In the genomic region with DNA sequence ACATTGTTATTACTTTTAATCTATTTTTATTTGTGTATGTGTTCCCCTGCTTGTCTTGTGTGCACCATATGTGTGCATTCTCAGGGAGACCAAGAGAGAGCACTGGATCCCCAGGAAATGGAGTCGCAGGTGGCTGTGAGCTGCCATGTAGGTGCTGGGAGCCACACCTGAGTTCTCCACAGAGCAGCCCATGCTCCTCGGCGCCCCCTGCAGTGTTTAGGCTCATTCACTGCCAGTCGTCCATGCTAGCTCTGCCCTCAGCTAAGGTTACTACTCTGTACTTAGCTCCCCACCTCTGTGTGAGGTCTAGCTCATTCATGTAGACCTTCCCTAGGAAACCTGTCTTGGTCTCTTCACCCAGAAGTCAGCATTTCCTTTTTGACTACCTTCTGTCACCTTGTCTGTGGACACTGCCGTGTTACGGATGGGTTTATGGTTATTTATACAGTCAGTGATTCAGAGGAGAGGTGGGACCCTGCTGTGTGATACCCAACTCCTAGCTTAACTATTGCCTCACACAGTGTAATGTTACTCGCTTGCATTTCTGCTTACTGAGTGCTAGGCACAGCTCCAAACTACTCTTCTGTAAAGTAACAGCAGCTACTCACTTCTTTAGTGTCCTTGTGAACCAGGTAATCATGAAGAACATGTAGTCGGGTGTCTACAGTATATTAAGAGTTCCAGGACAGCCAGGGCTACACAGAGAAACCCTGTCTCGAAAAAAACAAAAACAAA, we compare ENCODE assay signal across 9 mouse cellular contexts. TPM values are rescaled to one million over a fixed set of nuclear protein-coding genes. Genes with fewer than 3 reads are reported as not detected.
DNase-seq lines count a peak whose midpoint lies in the region; ATAC-seq and TF ChIP-seq lines count a peak whose summit lies in the region.
"Had no signal": no experiment of that assay in that cellular context is flagged by ENCODE, and none has a peak within 500 bp of the region (broad histone marks: within the 10 kb centered on the region; RNA-seq: fewer than 3 reads in every experiment).

No protein-coding gene starts in this region.

- intact Hi-C loops in heart, postnatal 25 days (cut with DNase I), result no loop called here

- H3K4me2 ChIP-seq in kidney, embryonic 14.5 days (replicated peaks; ENCODE audit: low read depth, low read length), result no peak overlapping the region

- 54% methylated on average over 9 of the region's 9 CpGs for WGBS in kidney, embryonic 14.5 days

- H3K9ac ChIP-seq in kidney, embryonic 14.5 days (ENCODE audit: low read depth, low read length), result no peak overlapping the region
- no peak overlapping the region for H3K9ac ChIP-seq in MEL (ENCODE audit: control insufficient read depth, low read depth, low read length, poor library complexity, severe bottlenecking)

- peaks cover 12% of the 10 kb centered on the region; the same call in 1 of the 2 replicates for H3K4me1 ChIP-seq in kidney, embryonic 14.5 days (ENCODE audit: control insufficient read depth, insufficient read depth, low read length)
- 0 out of 4 replicates have a peak, but pooled peaks cover 0 to 4% of the 10 kb centered on the region in 2 experiments for H3K4me1 ChIP-seq in MEL (ENCODE audit: control insufficient read depth in 1 of 2, insufficient read depth in 2 of 2, low read length in 2 of 2)

- DNase-seq in kidney, postnatal 36 days, result peak; percentile 43 to 58
- peak; percentile 53 to 56 for DNase-seq in B cell, adult 2 months
- DNase-seq in MEL (ENCODE audit: low read depth, low spot score), result peak; percentile 28
- DNase-seq in spleen, postnatal 14 days (ENCODE audit: low spot score in 2 of 2), result no peak
- no peak for DNase-seq in heart, postnatal 25 days (ENCODE audit: low spot score)
- no peak for DNase-seq in frontal cortex, adult 2 months (ENCODE audit: extremely low spot score in 1 of 2, low spot score in 1 of 2)
- DNase-seq: kidney, postnatal 10 days had no signal

- H3K36me3 ChIP-seq in kidney, embryonic 14.5 days (ENCODE audit: control insufficient read depth, insufficient read depth, low read length), result no peaks in the 10 kb centered on the region
- peaks cover 0 to 4% of the 10 kb centered on the region in 2 experiments; a peak in 3 of 4 replicates for H3K36me3 ChIP-seq in MEL (ENCODE audit: control insufficient read depth in 1 of 2, insufficient read depth in 2 of 2, low read length in 2 of 2)

- H3K27ac ChIP-seq in kidney, embryonic 14.5 days (ENCODE audit: low read depth, low read length), result no peak overlapping the region
- H3K27ac ChIP-seq in MEL (ENCODE audit: control insufficient read depth, low read depth, low read length), result no peak overlapping the region

- no peak for ATAC-seq in kidney, embryonic 14.5 days (ENCODE audit: low FRiP score, low TSS enrichment)
- ATAC-seq in megakaryocyte progenitor cell, adult 5-6 weeks (replicated peaks; ENCODE audit: poor library complexity), result peak; percentile 40; the same call in 1 of the 2 replicates

- no peaks in the 10 kb centered on the region for H3K9me3 ChIP-seq in kidney, embryonic 14.5 days (ENCODE audit: control insufficient read depth, low read length)
- no peaks in the 10 kb centered on the region for H3K9me3 ChIP-seq in MEL (replicated peaks; ENCODE audit: insufficient read depth, low read length)

- no peak for TF ChIP-seq POLR2A in MEL (IDR thresholded peaks at IDR 0.05; ENCODE audit: control insufficient read depth in 1 of 2, insufficient read depth in 1 of 2, low read depth in 1 of 2, low read length in 2 of 2, poor library complexity in 1 of 2)

- TF ChIP-seq EP300 in MEL (IDR thresholded peaks at IDR 0.05; ENCODE audit: low read depth in 1 of 2, low read length in 2 of 2), result no peak

- H3K79me2 ChIP-seq in MEL (ENCODE audit: control insufficient read depth, insufficient read depth, low read length, poor library complexity), result peaks cover 44% of the 10 kb centered on the region

- peak; percentile 38 to 65 (median 51) for TF ChIP-seq CTCF in MEL (IDR thresholded peaks at IDR 0.05 in 2 of 3, conservative IDR thresholded peaks at IDR 0.05 in 1 of 3; ENCODE audit: control insufficient read depth in 1 of 3, insufficient read depth in 1 of 3, low read depth in 2 of 3, low read length in 3 of 3, poor library complexity in 1 of 3, severe bottlenecking in 1 of 3)

- no peak overlapping the region for H3K4me3 ChIP-seq in kidney, embryonic 14.5 days (ENCODE audit: low read length)
- H3K4me3 ChIP-seq in MEL (ENCODE audit: control insufficient read depth in 1 of 2, insufficient read depth in 1 of 2, low read depth in 2 of 2, low read length in 2 of 2), result no peak overlapping the region

- no peak for TF ChIP-seq RAD21 in MEL (IDR thresholded peaks at IDR 0.05; ENCODE audit: low read depth, low read length)

- H3K27me3 ChIP-seq in kidney, embryonic 14.5 days (ENCODE audit: control insufficient read depth, insufficient read depth, low read length), result no peaks in the 10 kb centered on the region
- no peaks in the 10 kb centered on the region for H3K27me3 ChIP-seq in MEL (ENCODE audit: control insufficient read depth in 1 of 2, insufficient read depth in 2 of 2, low read length in 2 of 2)

TF ChIP-seq in MEL, 35 proteins besides CTCF, POLR2A, EP300 and RAD21:
- TF ChIP-seq ELF1 (IDR thresholded peaks at IDR 0.05; ENCODE audit: low read depth, low read length) (no peak), SMC3 (IDR thresholded peaks at IDR 0.05; ENCODE audit: low read depth, low read length) (0 out of 2 replicates have a peak, but pooled peaks have one; percentile 19)

RNA-seq across cellular contexts. Expression of a gene that starts 59.6 kb away (rescaled TPM):
- polyA plus RNA-seq in kidney, embryonic 14.5 days (2014; fragmentation: Nextera tagmentation; extraction: Ambion mirVana), result 10.1 and 11.2 TPM in 2 replicates
- 63.3 and 78.7 TPM in 2 replicates for total RNA-seq in MEL (2012; rRNA removed)
- polyA plus RNA-seq in MEL (2012; ENCODE audit: insufficient read depth in 1 of 2, insufficient read length in 2 of 2, low read depth in 1 of 2, low replicate concordance in 2 of 2, missing spikeins in 1 of 2), result 100 to 1,000 TPM in 1 of 2 experiments, not detected in 1; 111 TPM
- 24.3 and 26.8 TPM in 2 replicates for total RNA-seq in megakaryocyte progenitor cell, adult 5-6 weeks (2015)
- 13.3 and 15.2 TPM in 2 replicates for total RNA-seq in megakaryocyte progenitor cell, adult 5-6 weeks (2017)
- 10 to 100 TPM; 65.6 to 67.2 TPM for total RNA-seq in heart, postnatal 25 days (2021)
- polyA plus RNA-seq in frontal cortex, adult 2 months (2012; rRNA removed), result 54.9 and 56.6 TPM in 2 replicates

RNA-seq across cellular contexts. Expression of a gene that starts 59.8 kb away (rescaled TPM):
- polyA plus RNA-seq in kidney, embryonic 14.5 days (2014; fragmentation: Nextera tagmentation; extraction: Ambion mirVana), result 125 and 177 TPM in 2 replicates
- total RNA-seq in MEL (2012; rRNA removed), result 125 and 127 TPM in 2 replicates
- polyA plus RNA-seq in MEL (2012; ENCODE audit: insufficient read depth in 1 of 2, insufficient read length in 2 of 2, low read depth in 1 of 2, low replicate concordance in 2 of 2, missing spikeins in 1 of 2), result 100 to 1,000 TPM; 131 to 178 TPM
- 50.8 and 60.9 TPM in 2 replicates for total RNA-seq in megakaryocyte progenitor cell, adult 5-6 weeks (2015)
- 111 and 112 TPM in 2 replicates for total RNA-seq in megakaryocyte progenitor cell, adult 5-6 weeks (2017)
- total RNA-seq in heart, postnatal 25 days (2021), result 10 to 100 TPM; 55.1 to 62.3 TPM
- 99.0 and 106 TPM in 2 replicates for polyA plus RNA-seq in frontal cortex, adult 2 months (2012; rRNA removed)

Comparison
In these comparisons a context has a peak if more than half of its experiments do, and no peak if none do; other contexts are left out.
1. DNase-seq: peak in kidney, postnatal 36 days (2 of 2), B cell, adult 2 months (2 of 2) and MEL (single experiment); none in spleen, postnatal 14 days (0 of 2), heart, postnatal 25 days (single experiment) and frontal cortex, adult 2 months (0 of 2).